Mouse (Mus musculus) ES-Bruce4 (cell line): Measurements from ENCODE around the gene Txnrd1.

Experiments used
- CTCF ChIP-seq: IDR thresholded peaks from one replicate; pipeline ENCODE4 v1.8.1; 2011; ENCODE audit warnings: low read depth, low read length
- POLR2A ChIP-seq: IDR thresholded peaks from one replicate; pipeline ENCODE4 v1.8.1; 2011; ENCODE audit warnings: low read length; ENCODE audit not compliant: insufficient read depth

DNA sequence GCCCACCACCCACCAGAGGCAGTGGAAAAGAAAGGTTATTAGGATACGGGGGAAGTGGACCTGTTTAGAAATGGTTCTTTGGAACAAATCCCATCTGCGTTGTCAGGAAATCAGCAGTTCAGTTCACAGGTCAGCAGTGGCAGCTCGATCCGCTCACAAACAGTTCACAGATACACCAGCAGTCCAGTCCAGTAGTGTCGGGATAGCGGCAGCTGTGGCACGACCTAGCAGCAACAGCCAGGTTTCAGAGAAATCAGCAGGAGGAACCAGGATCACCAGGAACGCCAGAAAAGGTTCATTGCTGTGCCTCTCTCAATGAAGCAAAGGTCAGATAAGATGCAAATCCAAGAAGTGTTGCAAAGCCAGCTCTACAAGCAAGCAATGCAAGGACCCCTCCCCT is 27.3 kb upstream of the Txnrd1 start:
- TF ChIP-seq POLR2A (no peak), CTCF (no peak)
